Mouse (Mus musculus) layer of hippocampus, adult 9-10 months (tissue): Measurements from ENCODE around the gene 4930474N05Rik.

ENCODE experiments used
- DNase-seq: peaks from one replicate; pipeline ENCODE4 v3.0.0; 2022; ENCODE audit warnings: low spot score

The 4930474N05Rik gene

DNA sequence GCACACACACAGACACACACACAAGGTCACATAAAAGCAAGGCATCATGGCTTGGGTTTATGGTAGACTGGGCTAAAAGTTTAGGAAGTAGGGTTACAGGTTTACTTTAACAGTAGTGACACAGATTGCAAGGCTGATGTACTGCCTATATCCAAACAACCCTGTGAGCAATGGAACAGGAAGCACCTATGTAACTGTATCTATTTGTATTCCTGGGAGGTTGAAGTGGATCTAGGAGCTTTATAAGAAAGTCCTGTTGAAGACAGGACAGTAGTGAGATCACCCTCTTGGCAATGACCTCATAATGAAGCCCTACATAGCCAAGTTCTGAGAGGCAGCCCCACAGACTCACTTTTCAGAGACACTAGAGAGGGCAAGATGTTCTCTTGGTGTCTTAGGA lies at the start of gene 4930474N05Rik:
4930474N05Rik (plus strand) TSS at position 301 of the 400 bp plus-strand sequence.
- no peak for DNase-seq

GRCm38 (mm10) chr14:36048746-36049391 lies 45.8 kb upstream of the 4930474N05Rik start:
- no peak for DNase-seq

- DNase-seq: no peak
Measured at GRCm38 (mm10) chr14:36053281-36053680, 41.4 kb upstream of the 4930474N05Rik start.

GRCm38 (mm10) chr14:36098528-36098927 lies 3.8 kb downstream of the 4930474N05Rik start:
- no peak for DNase-seq

GRCm38 (mm10) chr14:36099647-36100046 lies 4.9 kb downstream of the 4930474N05Rik start:
- no peak for DNase-seq

GRCm38 (mm10) chr14:36100731-36101130 lies 6.0 kb downstream of the 4930474N05Rik start:
- DNase-seq: no peak

- DNase-seq: no peak
Measured at GRCm38 (mm10) chr14:36114481-36114880, 19.8 kb downstream of the 4930474N05Rik start.

DNA sequence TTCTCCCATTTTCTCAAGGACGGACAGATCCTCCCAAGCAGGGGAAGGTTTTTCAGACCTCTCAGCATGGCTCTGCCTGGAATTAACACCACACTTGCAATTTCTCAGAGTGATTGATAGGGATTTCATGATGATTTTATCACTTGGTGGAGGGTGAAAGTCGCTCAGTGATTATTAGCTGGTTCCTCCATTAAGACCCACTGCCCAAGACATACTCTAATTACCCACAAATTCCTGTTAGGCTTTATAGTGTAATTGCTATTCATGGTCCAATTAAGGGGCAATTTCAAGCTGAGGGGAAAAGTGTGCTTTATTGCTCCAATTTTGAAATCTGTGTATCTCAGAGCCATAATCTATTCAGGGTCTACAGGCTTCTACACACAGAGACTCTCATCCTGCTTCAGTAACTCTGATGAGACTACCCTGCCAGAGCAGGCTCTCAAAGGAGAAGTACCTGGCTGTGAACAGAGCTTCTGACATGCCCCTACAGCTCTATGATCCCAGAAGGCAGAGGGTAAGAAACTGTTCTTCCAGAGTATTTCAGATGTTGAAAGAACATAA lies 29.1 kb downstream of the 4930474N05Rik start:
- no peak for DNase-seq

DNA sequence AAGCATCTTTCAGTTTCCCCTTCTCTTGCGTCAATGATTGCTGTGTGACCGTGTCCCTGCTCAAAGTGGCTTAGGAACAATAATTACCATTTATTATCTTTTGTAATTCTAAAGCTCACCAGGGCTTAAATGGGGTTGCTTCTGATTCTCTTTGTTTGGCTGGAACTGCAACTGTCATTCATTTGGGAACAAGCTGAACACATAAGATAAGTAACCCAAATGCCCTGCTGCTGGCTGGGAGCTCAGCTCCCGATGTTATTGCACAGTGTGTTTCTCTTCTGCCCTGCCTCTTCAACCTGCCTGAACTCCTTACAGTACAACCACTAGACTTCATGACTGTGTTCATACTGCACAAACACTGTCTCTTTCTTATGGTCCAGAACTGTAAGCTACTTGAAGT lies 41.0 kb downstream of the 4930474N05Rik start:
- DNase-seq: no peak

GRCm38 (mm10) chr14:36137696-36138095 lies 43.0 kb downstream of the 4930474N05Rik start:
- DNase-seq: no peak

- DNase-seq: no peak
Measured at GRCm38 (mm10) chr14:36145261-36145660, 50.5 kb downstream of the 4930474N05Rik start.
